Mouse (Mus musculus) large intestine, adult 2 months (tissue): ENCODE data around the gene Htra1. TPM values are rescaled to one million over a fixed set of nuclear protein-coding genes. Genes with fewer than 3 reads are reported as not detected.

Source experiments
- DNase-seq: peaks from one replicate; pipeline ENCODE4 v3.0.0-alpha.2; 2012; ENCODE audit warnings: low read depth, low spot score
- WGBS: fragments of 180-500 bp; shearing (Covaris S2); methylation state at CpG from one replicate; pipeline ENCODE4 v1.1.7; 2018; 5-methylcytosine and 5-hydroxymethylcytosine counted together
- polyA plus RNA-seq: library from polyadenylated mRNA; depleted of rRNA; stranded (reverse); fragments of >200 nt; gene quantifications from 2 replicates; pipeline ENCODE4 v1.2.3, GENCODE M21; 2012

The Htra1 gene
- polyA plus RNA-seq, 1 experiment: 32.1 TPM

DNA sequence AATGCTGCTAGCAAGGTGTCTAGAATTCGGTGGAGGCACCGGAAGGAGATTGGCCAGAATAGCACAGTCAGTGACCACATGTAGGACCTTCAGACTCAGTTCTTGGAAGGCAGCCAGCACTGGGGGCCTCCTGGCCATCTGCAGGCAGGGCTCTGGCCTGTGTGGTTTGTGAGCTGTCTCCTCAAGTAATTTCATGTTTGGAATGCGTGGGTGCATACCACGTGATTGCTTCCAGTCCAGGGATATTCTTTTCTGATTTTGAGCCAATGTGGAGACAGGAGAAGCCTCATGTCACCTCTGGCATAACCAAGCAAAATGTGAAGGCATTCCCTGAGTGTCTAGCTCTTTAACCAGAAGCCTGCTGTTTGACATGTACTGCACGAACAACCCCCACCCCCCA, 28.8 kb downstream of the Htra1 start:
- WGBS: 35% methylated on average over 5 of the region's 5 CpGs
- DNase-seq: no peak

DNA sequence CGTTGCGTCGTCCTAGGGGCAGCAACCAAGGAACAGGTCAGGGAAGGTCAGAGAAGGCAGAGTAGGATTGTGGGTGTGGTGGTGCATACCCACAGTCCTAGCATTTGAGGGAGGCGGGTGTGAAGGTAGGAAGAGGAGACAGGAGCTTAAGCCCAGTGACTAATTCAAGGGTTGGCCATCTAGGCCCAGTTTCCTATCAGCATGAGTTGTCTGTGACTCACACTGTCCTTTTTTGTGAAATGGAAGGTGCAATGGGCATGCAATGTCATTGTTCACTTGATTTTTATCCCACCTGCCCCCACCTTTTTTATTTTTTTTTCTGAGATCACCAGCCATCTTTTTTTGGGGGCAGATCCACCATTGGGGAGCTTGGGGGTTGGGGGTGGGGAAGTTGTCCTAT, 29.5 kb downstream of the Htra1 start:
- no peak for DNase-seq
- 86% methylated on average over 4 of the region's 4 CpGs for WGBS

DNA sequence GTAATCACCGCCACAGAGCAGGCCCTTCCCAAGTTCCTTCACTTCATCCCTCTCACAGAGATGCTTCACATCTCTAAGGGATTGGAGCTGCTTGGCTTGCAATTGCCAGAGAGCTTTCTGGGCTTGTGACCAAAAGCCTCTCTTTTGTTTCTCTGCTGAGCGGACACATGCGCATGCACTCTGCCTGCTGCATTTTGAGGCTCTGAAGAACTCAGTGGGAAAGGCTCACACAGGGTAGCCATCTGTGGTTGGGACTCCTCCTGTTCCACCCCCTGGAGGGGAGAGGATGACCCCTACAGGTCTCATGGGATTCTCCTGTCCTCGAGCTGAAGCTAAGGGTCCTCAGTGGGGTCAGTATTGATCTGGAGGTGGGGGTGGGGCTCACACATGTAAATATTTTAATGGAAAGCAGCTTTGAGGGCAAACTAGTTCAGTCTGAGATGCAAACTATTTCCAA, 30.0 kb downstream of the Htra1 start:
- no peak for DNase-seq
- 52% methylated on average over 4 of the region's 4 CpGs for WGBS

DNA sequence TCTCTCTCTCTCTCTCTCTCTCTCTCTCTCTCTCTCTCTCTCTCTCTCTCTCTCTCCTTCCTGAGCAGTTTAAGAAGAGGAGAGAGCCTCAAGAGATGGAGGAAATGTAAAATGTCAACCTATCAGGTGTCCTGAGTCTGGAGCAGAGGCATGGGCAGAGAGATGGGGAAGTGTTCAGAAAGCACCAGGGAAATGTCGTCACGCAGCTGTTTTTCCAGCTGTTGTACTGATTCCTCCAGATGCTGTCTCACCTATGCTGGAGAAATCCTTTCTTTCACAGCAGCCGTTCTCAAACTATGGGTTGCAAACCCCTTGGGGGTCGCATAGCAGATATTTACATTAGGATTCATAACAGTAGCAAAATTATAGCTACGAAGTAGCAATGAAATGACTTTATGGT, 30.5 kb downstream of the Htra1 start:
- DNase-seq: no peak
- 58% methylated on average over 5 of the region's 5 CpGs for WGBS

DNA sequence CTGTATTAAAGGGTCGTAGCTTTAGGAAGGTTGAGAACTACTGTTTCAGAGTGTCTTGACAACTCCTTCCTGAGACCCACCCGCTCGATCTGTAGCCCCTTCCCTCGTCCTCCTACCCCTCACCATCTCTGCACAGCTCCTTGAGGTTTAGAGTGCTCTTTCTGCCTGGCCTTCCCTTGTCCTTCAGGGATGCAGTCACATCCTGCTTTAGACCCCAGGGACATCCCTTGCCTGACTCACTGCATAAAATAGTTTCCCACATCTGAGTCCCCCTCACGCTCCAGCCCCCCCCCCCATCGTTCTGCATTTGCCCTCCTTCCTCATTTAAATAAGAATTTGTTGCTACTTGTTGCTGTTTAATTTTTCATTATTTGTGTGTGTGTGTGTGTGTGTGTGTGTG, 31.0 kb downstream of the Htra1 start:
- WGBS: 62% methylated on average over 6 of the region's 6 CpGs

DNA sequence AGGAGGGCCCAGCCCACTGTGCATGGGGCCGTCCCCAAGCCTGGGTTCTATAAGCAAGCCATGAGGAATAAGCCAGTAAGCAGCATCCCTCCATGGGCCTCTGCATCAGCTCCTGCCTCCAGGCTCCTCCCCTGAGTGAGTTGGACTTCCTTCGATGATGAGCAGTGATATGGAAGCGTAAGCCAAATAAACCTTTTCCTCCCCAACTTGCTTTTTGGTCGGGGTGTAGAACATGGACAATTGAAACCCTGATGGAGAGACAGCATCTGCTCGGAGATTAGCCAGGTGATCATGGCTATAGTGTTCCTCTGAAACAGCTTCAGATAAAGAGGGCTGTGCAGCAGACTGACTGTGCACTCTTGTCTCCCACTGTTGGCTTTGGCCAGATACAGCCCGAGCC, 32.0 kb downstream of the Htra1 start:
- no peak for DNase-seq
- 83% methylated on average over 6 of the region's 6 CpGs for WGBS

More for the DNA sequence above, 31.0 kb downstream of the Htra1 start:
- no peak for DNase-seq

- WGBS: 52% methylated on average over 7 of the region's 7 CpGs
Observed at GRCm38 (mm10) chr7:130968537-130968936, 32.6 kb downstream of the Htra1 start.

GRCm38 (mm10) chr7:130969076-130969475, 33.2 kb downstream of the Htra1 start:
- WGBS: 66% methylated on average over 5 of the region's 5 CpGs
- DNase-seq: no peak

More at GRCm38 (mm10) chr7:130968537-130968936, 32.6 kb downstream of the Htra1 start:
- DNase-seq: no peak

- no peak for DNase-seq
- 20% methylated on average over 3 of the region's 3 CpGs for WGBS
Observed at GRCm38 (mm10) chr7:130969507-130969906, 33.6 kb downstream of the Htra1 start.

- DNase-seq: no peak
- 83% methylated on average over 9 of the region's 9 CpGs for WGBS
Observed at GRCm38 (mm10) chr7:130972767-130973166, 36.9 kb downstream of the Htra1 start.

GRCm38 (mm10) chr7:130976305-130976935, 40.5 kb downstream of the Htra1 start:
- DNase-seq: no peak
- 68% methylated on average over 13 of the region's 13 CpGs for WGBS

GRCm38 (mm10) chr7:130977794-130978521, 42.0 kb downstream of the Htra1 start:
- 11% methylated on average over 5 of the region's 5 CpGs for WGBS
- DNase-seq: peak; percentile 69

DNA sequence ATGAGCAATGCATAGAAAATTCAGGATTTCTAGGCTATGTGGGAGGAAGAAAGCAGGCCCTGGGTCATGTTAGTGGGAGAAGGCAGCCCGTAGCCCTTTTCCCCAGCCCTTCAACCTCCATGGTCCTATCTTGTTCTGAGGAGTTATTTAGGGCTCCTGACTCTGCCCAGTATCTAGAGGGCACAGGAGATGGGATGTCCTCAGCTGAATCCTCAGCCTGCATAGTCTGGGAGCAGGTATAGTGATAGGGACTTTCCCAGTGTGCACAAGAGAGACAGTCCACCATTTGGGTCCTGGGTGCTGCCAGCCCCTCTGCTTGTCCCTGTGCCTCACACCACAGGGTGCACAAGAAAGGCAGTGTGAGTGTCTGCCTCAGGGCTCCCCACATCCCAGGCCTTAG, 42.6 kb downstream of the Htra1 start:
- no peak for DNase-seq
- WGBS: 76% methylated on average over 1 of the region's 1 CpGs

GRCm38 (mm10) chr7:130980130-130980529, 44.2 kb downstream of the Htra1 start:
- WGBS: 55% methylated on average over 5 of the region's 5 CpGs
- no peak for DNase-seq

DNA sequence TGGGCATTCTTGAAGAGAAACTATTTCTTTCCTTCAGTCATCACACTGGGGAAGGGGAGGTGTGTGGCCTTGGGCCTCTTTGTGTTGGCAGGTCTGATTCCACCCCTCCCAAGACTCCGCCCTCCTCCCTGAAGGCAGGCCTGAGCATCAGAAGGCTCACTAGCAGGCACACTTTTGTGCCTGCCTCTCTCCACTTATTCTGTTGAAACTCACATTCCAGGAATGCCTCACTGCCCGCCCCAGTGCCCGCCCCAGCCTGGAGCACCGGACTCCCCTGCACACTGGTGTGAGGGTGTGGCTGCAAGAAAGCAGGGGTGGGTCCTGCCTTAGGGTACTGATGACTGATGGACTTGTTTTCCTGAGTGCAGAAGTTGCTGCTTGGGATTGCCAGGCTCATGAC, 46.5 kb downstream of the Htra1 start:
- 38% methylated on average over 4 of the region's 4 CpGs for WGBS
- DNase-seq: no peak

DNA sequence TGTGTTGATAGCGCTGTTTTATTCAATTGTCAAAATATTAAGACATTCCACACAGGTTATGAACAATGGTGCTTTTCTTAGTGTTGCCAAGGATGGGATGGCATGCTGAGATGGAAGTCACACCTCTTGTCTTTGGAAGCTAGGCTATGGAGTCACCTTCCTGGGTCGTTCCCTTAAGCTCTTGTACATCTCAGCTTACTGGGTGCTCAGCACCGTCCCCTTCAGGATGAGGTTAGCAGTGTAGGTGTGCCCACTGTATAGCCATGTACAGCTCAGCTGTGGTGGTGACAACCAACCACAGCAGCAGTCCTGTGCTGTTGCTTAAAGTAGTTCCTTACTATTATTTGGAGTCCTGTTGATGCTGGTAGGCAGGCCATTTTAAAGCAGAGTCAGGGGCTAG, 47.0 kb downstream of the Htra1 start:
- WGBS: 72% methylated on average over 3 of the region's 3 CpGs
- no peak for DNase-seq

GRCm38 (mm10) chr7:130984294-130984693, 48.4 kb downstream of the Htra1 start:
- 77% methylated on average over 7 of the region's 7 CpGs for WGBS
- no peak for DNase-seq

GRCm38 (mm10) chr7:130985193-130985592, 49.3 kb downstream of the Htra1 start:
- no peak for DNase-seq

GRCm38 (mm10) chr7:130985716-130986115, 49.8 kb downstream of the Htra1 start:
- WGBS: 86% methylated on average over 3 of the region's 3 CpGs

More at GRCm38 (mm10) chr7:130985193-130985592, 49.3 kb downstream of the Htra1 start:
- 61% methylated on average over 12 of the region's 12 CpGs for WGBS

DNA sequence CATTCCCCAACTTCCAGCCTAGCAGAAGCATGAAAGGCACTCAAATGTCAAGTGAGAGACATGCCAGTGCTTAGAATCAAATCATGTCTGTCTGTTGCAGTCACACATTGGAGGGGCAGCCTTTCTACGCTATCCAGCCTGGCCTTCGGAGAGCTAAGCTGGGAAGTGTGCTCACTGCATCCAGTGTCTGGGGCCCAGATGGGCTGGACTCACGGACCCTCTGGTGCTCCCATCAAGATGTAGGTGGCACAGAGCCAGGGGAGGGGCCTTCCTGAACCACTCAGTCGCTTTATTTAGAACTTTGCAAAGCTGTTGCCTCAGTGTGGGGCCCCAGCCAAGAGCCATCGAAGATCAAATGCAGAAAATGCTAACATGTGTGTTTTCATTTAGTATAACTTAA, 52.2 kb downstream of the Htra1 start:
- no peak for DNase-seq
- WGBS: 71% methylated on average over 5 of the region's 5 CpGs

More at GRCm38 (mm10) chr7:130985716-130986115, 49.8 kb downstream of the Htra1 start:
- no peak for DNase-seq

DNA sequence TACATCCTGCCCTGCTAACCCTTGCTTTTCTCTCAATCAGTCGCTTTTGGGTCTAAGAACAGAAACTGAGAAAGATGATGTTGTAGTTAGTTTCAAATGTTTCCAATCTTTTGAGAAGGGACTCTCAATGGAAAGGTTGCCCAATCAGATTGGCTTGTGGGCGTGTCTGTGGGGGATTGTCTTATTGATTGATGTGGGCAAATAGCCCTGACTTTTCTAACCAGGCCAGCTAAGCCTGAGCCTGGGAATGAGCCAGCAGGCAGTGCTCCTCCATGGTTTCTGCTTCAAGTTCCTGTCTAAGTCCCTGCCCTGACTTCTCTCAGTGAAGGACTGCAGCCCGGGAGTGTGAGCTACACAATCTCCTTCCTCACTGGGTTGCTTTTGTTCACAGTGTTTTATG, 53.5 kb downstream of the Htra1 start:
- 80% methylated on average over 3 of the region's 3 CpGs for WGBS
- no peak for DNase-seq
